Mouse (Mus musculus) MEL-GATA-1-ER (cell line): Measurements from ENCODE around the gene Cdh8.
"Not testable (repeated sequence)": the region's sequence is repeated elsewhere in the genome, so short reads cannot be mapped to it uniquely, and the experiment has no call there.

Source experiments
- DNase-seq: peaks from one replicate; pipeline ENCODE4 v3.0.0-alpha.2; 2012; ENCODE audit warnings: low read depth; ENCODE audit errors: extremely low read depth

Gene Cdh8

DNA sequence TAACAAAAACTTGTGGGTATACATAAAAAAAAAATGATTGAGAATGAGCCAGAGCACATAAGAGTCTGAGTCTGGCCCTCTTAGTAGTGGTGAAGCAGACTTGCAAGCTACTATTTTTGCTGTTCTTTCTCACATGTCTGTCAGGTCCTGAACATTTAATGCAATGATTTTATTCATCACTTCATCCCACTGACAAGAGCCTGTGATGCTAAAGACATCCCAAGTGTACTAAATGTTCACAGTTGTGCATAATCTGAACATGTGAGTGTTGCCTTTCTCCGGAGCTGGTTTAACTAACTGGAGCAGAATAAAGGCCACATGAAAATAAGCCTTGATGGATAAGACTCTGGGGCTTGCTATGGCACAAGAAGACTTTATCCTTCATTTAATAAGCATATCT is 131.2 kb downstream of the Cdh8 start:
- no peak for DNase-seq

DNA sequence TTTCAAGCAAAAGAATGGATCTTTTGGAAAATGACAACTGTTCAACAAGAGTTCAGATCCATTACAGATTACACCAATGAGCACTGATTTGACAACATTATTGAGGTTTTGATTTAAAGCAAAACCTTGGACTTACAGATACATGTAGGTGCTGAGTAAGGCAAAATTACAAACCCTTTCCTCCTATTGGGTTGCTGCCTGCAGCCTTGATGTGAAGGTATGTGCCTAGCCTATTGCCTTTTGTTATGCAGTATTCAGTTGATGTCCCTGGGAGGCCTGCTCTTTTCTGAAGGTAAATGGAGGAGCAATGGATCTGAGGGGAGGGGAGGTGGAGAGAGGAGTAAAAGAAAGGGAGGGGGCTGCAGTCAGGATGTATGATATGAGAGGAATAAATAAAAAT is 135.9 kb downstream of the Cdh8 start:
- no peak for DNase-seq

DNA sequence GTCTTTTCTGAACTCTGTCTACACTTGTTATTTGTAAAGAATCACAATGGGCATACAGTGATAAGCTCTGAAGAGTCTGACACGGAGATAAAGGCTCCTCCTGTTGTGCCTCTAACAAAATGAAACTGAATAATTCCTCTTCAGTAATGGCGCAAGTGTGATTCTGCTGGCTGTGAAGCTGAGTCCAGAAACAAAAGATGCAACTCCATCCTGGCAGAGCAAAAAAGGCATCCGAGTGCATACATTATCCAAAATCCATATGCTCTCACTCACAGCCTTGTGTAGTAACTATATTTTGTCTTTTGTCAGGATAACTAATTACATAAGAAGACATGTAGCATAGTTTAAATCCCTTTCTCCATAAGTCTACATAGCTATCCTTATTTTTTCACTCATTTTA is 149.1 kb downstream of the Cdh8 start:
- DNase-seq, result no peak

DNA sequence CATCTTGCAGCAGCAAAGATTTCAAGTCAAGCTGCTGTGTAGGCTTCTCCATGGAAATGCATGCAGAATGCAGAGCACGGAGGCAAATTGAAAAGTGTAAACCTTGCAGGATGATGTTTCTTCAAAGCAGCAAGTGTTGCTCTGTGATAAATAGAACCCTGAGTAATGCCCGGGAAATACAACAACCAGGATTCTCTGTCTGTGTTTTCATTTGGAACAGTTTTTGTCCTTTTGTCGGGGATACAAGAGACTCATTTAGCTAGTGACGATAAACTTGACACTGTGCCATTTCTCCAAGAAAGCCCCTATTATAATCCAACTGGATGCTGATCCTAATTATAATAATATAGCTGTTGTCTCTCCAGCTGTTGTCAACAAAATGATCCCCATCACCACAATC is 181.9 kb downstream of the Cdh8 start:
- DNase-seq, result no peak

DNA sequence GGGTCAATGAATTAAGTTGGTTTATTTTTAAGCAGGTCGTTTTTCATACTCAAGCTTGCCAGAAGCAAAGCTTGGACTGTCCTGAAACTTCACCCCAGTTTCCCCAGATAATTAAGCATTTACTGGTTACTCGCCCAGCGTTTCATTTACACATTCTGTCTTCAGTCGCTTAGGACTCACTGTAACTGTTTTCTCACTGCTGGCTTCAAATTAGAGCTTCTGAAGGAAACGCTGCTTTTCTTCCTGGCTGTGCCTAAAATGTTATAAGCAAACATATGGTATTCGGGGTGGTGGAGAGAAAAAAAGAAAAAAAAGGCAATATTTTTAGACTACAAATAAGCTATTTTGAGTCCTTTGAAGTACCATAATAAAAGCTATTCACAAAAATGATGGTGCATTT is 192.6 kb downstream of the Cdh8 start:
- no peak for DNase-seq

DNA sequence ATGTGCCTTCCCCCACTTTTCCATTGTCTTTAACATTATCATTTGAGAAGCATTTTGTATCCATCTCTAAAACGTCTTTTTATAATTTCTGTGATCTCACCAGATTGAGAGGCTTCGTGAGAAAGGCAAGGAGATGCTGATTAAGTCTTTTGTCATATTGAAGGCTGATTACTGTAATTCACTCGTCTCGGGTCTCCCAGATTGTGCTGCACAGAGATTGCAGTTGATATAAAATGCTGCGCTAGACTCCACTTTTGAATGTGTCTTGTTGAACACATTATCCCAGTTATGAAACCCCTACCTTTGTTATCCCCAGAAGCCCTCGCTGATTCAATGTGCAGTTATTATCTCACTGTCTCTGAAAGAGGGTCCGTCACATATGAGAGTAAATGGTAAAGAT is 211.1 kb downstream of the Cdh8 start:
- no peak for DNase-seq

DNA sequence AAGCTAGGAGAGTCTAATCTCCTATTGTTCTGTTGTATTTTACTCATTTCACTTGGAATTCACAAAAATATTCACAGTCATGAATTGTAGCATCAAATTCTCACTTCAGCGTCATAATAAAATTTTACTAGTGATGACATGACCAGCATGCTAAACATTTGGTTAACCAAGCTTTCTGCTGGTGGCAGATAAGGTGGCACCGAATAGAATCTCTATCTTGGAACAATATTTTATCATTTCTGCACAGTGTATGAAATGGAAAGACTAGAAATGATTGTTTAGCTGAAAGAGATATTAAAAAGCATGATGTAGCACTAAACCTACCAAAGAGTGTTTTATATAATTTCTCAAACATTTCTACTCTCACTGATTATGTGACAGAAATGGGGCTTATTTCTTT is 225.6 kb downstream of the Cdh8 start:
- no peak for DNase-seq

DNA sequence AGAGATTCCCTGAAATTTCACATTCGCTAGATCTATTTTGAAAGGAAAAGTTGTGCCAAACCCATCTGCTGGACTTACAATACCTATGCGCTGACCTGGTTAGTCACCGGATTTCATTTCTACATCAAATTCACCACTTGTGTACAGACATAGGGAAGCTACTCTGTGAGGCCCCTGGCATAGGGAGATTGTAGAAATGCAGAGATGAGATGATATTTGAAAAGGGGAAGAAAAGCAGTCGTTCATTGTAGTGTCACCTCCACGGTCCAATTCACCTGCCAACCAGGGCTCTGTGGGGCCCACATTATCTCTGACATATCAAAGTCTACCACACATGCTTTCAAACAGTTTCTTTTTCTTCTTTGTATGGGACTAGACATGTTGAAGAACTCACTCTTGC is 229.4 kb downstream of the Cdh8 start:
- DNase-seq, result no peak

DNA sequence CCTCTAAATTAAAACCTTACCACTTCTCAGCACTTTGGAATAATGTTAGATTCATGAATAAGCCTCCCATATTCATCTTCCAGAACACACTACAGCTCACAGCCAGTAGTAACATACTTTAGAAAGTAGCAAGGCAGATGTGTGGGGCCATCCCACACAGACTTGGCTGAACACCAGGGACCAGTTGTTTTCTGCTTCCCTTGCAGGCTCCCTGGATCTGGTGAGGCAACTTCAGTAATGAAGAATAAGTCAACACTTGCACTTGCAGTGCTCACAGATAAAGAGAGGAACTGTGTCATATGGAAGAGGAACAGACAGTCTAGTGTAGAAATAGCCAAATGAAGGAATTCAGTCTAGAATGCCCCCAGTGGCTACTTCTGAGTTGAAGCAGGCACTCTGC is 232.1 kb downstream of the Cdh8 start:
- no peak for DNase-seq

DNA sequence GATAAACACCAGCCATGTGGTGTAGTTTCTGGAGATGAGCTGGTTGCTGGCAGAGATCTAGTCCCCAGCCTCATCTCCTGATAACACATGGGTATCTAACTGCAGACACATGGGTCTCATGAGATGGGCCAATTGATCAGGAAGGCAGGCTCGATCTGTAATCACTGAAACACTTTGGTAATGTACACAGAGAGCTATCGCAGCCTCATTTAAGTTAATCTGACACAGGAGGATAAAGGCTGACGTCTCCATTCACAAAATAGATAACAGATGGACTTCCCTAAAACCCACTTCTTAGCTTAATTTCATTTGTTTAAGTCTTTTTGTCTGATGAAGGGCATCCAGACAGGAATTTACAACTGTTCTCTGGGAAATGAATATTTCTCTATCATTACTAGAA is 249.3 kb downstream of the Cdh8 start:
- no peak for DNase-seq

DNA sequence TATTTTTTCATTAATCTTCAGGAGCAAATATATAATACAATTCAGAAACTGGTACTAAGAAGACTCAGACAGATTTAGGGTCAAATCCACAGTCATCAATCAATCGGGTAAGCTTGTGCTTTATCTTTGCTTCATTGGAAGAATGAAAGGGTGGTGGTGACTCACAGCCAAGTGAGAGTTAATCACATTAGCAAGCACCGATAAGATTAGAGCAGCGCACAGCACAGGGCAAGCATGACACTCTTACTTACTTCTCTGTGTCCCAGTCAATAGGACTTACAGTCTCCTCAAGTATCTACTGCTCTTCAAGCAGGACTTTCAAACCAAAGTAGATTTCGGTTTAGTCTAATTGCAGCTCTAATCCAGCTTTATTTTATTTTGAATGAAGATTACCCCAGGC is 254.6 kb downstream of the Cdh8 start:
- DNase-seq, result no peak

DNA sequence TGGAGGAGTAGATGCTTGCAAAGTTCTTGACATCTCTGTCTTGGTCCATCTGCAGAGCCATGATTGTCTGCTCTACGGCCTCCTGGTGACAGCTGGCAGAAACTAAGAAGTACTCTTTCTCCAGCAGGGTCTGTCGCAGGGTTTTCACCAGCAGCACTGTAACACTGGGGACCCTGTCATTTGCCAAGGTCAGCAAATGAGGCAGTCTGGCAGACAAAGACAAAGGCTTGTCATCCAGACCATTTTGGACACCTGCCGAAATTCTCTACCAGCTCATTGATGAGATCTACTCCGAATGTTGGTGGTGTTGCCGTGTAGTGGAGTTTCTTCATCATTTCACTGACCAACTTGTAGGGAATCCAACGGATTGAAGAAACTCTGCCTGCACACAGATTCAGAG is 270.8 kb downstream of the Cdh8 start:
- DNase-seq, result no peak

DNA sequence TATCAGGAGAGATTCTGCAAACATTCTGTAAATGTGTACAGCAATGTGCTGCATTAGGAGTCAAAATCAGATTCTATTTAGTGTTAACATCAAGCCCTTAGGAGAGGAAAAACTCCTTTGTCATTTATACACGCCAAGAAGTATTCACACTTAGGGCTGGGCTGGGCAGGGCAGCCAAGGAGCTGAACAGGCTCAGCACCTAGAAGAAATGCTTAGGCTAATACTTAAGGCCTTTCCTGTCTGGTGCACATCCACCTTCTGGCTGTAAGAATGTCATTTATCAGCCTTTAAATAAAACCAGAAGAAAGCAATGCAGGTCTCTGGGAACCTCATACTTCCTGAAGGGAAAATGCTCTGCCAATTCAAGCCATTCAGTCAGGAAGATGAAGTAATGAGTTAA is 271.5 kb downstream of the Cdh8 start:
- not testable (repeated sequence) for DNase-seq

DNA sequence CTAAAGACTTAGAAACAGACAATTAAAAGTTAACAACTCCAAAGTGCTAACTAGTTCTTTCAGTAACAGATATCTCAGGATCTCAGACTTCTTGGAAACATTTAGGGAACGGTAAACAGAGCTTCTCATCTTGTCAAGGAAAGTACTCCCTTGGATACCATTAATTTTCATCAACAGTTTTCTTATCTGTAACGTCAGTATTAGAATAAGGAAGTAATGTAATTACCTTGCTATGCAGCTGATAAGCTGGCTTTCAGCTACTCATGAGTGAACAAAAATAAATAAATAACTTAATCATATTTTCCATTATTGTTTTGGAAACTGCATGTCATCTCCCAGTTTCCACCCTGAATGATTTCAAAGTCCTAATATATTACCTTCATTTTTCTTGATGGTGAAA is 317.8 kb downstream of the Cdh8 start:
- DNase-seq, result peak; percentile 10

DNA sequence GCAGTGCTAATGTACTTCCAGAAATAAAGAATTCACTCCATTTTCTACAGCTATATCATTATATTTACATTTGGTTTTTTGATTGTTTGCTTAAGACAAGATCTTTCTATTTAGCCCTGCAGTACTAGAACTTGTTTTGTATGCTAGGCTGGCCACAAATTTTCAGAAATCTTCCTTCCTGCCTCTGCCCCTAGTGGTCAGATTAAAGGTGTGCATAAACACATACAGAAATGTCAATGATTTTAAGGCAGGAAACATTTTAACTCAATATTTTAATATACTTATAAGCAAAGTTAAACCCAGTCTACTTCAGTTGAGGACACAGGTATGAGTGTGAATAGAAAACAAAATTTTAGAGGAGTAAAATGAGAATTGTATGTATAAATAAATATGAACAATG is 364.9 kb downstream of the Cdh8 start:
- DNase-seq, result no peak

DNA sequence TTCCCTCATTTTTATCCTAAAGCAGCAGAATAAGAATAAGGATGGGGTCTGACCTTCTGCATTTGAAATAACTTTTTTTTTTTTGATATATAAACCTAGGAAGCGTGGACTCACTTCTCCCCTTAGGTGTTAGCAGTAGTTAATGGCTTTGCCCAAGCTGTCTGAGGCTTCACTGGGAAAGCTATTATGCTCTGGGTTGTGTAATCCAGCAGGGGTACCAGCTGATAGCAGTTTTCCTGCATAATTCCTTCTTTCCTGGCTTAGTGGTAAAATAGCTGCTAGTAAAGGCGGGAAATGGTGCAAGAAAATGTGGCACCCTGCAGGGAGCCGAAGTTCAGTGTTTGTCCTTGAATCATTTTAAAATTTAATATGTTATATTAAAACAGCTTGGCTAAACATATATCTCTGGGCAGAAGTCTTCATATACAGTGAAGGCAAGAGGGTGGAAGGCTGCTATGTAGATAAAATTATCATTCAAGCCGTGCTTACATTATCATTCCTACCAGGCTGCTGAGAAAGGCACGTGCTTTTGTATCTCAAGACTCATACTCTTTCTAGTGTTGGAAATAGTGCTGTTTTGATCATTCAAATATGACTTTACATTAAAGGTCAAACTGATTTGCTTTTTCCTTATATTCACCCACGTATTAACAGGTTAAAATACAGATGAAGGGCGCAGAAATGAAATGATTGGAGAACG is 367.5 kb downstream of the Cdh8 start:
- DNase-seq, result no peak

DNA sequence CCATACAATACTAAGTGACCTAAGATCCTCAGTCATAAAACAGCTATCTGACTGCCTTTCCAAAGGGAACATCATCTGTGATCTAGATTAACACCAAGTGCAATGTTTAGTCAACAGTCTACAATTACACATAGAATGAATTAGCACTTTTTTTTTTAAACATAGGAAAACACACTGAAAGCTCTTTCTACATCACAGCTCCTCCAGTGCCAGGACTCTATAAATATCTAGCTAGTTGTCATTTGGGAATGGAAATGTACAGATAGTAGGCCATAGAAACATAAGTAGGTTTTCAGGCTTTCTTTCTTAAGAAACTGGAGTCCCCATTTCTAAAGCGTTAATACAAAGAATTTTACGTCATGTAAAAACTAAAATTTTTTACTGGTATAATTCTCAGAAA is 375.8 kb downstream of the Cdh8 start:
- no peak for DNase-seq

DNA sequence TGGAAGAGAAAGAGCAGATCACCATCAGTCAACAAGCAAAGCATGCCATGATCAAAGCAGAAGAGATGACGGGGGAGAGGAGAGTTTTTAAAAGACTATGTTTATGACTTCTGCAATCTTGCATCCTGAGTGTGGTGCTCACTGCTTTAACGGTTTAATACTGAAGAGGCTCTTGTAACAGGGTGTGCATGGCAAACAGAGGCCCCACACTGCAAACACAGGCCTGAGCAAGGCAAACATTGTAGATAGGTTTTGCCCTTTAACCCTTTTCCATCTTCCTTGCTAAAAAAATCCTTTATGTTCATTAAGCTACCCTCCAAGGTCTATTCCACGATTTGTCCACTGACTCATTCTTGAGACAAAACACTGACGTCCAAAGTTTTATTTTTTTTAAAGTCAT is 385.2 kb downstream of the Cdh8 start:
- no peak for DNase-seq
